Mouse (Mus musculus) regulatory T cell (primary cell): ENCODE results near the gene Pycr1.

Experiments
- in situ Hi-C: fragments of 300-600 bp; cut with MboI, MseI; formaldehyde crosslinking; loops from one replicate; pipeline ENCODE4 v1.15.1; 2025; ENCODE audit warnings: high pct_unique_total_duplicates

Gene Pycr1

GRCm38 (mm10) chr11:120627468-120628300 lies 15.9 kb downstream of the Pycr1 start:
- in situ Hi-C loops: no loop called here

- in situ Hi-C loops: no loop called here
Measured at GRCm38 (mm10) chr11:120626785-120627467, 16.6 kb downstream of the Pycr1 start.

- in situ Hi-C loops: no loop called here
Measured at GRCm38 (mm10) chr11:120625152-120625775, 18.3 kb downstream of the Pycr1 start, which contains the start of gene Sirt7. Gene Sirt7 (minus strand): TSS chr11:120625240.

- in situ Hi-C loops: loop anchor here (5.0 kb wide), 1 partner anchor 88 kb away; the partner anchor contains the start of genes Cenpx and Lrrc45
Measured at GRCm38 (mm10) chr11:120624680-120625111, 18.9 kb downstream of the Pycr1 start.

GRCm38 (mm10) chr11:120623961-120624679 lies 19.4 kb downstream of the Pycr1 start:
- in situ Hi-C loops: loop anchor here (5.0 kb wide), 1 partner anchor 88 kb away; the partner anchor contains the start of genes Cenpx and Lrrc45

GRCm38 (mm10) chr11:120622805-120623204 lies 20.8 kb downstream of the Pycr1 start:
- in situ Hi-C loops: loop anchor here (5.0 kb wide), 1 partner anchor 89 kb away; the partner anchor contains the start of genes Cenpx and Lrrc45

- in situ Hi-C loops: loop anchor here (5.0 kb wide), 1 partner anchor 92 kb away; the partner anchor contains the start of genes Cenpx and Lrrc45
Measured at GRCm38 (mm10) chr11:120620195-120620594, 23.4 kb downstream of the Pycr1 start.

- in situ Hi-C loops: no loop called here
Measured at GRCm38 (mm10) chr11:120618619-120619535, 24.7 kb downstream of the Pycr1 start.

GRCm38 (mm10) chr11:120617519-120618112 lies 26.0 kb downstream of the Pycr1 start, which contains the start of gene Pcyt2:
Gene Pcyt2 (minus strand): TSS chr11:120617936.
- in situ Hi-C loops: no loop called here

- in situ Hi-C loops: no loop called here
Measured at GRCm38 (mm10) chr11:120616617-120617294, 26.8 kb downstream of the Pycr1 start.

- in situ Hi-C loops: no loop called here
Measured at GRCm38 (mm10) chr11:120615606-120616203, 27.9 kb downstream of the Pycr1 start.

GRCm38 (mm10) chr11:120615167-120615566 lies 28.4 kb downstream of the Pycr1 start:
- in situ Hi-C loops: no loop called here

- in situ Hi-C loops: no loop called here
Measured at GRCm38 (mm10) chr11:120613976-120614375, 29.6 kb downstream of the Pycr1 start.

GRCm38 (mm10) chr11:120613481-120613972 lies 30.0 kb downstream of the Pycr1 start:
- in situ Hi-C loops: no loop called here

- in situ Hi-C loops: no loop called here
Measured at GRCm38 (mm10) chr11:120612763-120613162, 30.8 kb downstream of the Pycr1 start.

- in situ Hi-C loops: no loop called here
Measured at GRCm38 (mm10) chr11:120610477-120611046, 33.0 kb downstream of the Pycr1 start.

- in situ Hi-C loops: no loop called here
Measured at GRCm38 (mm10) chr11:120609250-120609649, 34.3 kb downstream of the Pycr1 start.
